ENCODE assay signal across 31 mouse cellular contexts in genomic region chr10:52301766-52302165, GRCm38 (mm10). TPM values are rescaled to one million over a fixed set of nuclear protein-coding genes. Genes with fewer than 3 reads are reported as not detected.
DNase-seq lines count a peak whose midpoint lies in the region; ATAC-seq lines count a peak whose summit lies in the region.
"Had no signal": no experiment of that assay in that cellular context is flagged by ENCODE, and none has a peak within 500 bp of the region (broad histone marks: within the 10 kb centered on the region; RNA-seq: fewer than 3 reads in every experiment).

No protein-coding gene starts in this region.

- H3K9me3 ChIP-seq in heart, embryonic 10.5 days: no peaks in the 10 kb centered on the region
- H3K9me3 ChIP-seq: G1E had no signal

- 88% methylated on average over 4 of the region's 4 CpGs for WGBS in heart, embryonic 10.5 days

- DNase-seq in heart, adult 11 months: peak; percentile 19
- no peak for DNase-seq in heart, embryonic 10.5 days (ENCODE audit: low spot score)
- peak; percentile 73 for DNase-seq in ES-CJ7 (ENCODE audit: low read depth, low spot score)
- DNase-seq in R1 (ENCODE audit: low read depth, low spot score): peak; percentile 83
- DNase-seq in ZHBTc4 (ENCODE audit: low read depth, low spot score): peak; percentile 72
- no peak for DNase-seq in urinary bladder, adult 18-20 months (ENCODE audit: low spot score in 2 of 2)
- no peak for DNase-seq in right cerebral cortex, adult 2 months (ENCODE audit: low spot score in 2 of 2)
- DNase-seq: adrenal gland, adult 2 months; adrenal gland, adult 8-10 months; adrenal gland, postnatal 10 days; adrenal gland, postnatal 14 days; adrenal gland, postnatal 25 days; adrenal gland, postnatal 36 days; B cell, adult 2 months; cerebellum, adult 11 months; cerebellum, adult 11-12 months; cerebellum, adult 18-20 months; cerebellum, adult 2 months; cerebellum, adult 8-10 months had no signal

- H3K4me3 ChIP-seq in heart, embryonic 10.5 days: no peak overlapping the region

- no peaks in the 10 kb centered on the region for H3K27me3 ChIP-seq in heart, embryonic 10.5 days (ENCODE audit: insufficient read depth, poor library complexity, severe bottlenecking)
- H3K27me3 ChIP-seq: CH12.LX, Patski had no signal

- H3K36me3 ChIP-seq in heart, embryonic 10.5 days: peaks cover 11% of the 10 kb centered on the region; the same call in 1 of the 2 replicates
- H3K36me3 ChIP-seq: G1E had no signal

- H3K4me1 ChIP-seq in heart, embryonic 10.5 days: peaks cover 15% of the 10 kb centered on the region

- no peak for ATAC-seq in granulocyte monocyte progenitor cell, adult 5-6 weeks (replicated peaks; ENCODE audit: poor library complexity, severe bottlenecking)
- ATAC-seq: activated CD4-positive, CD25-positive, alpha-beta regulatory T cell, adult 4 months; CD4-positive, CD25-positive, alpha-beta regulatory T cell, adult 4 months; Patski had no signal

- H3K27ac ChIP-seq in heart, embryonic 10.5 days: no peak overlapping the region

RNA-seq across cellular contexts. Expression of gene Gm26741, which starts 56.8 kb away (rescaled TPM):
- polyA plus RNA-seq in heart, embryonic 10.5 days (2016; fragmentation: Nextera tagmentation; extraction: Ambion mirVana): not detected in 2 replicates
- not detected in 2 replicates for total RNA-seq in granulocyte monocyte progenitor cell, adult 5-6 weeks (2014; fragmentation: Nextera tagmentation)
- total RNA-seq in granulocyte monocyte progenitor cell, adult 5-6 weeks (2017): not detected in 2 replicates
- total RNA-seq: adrenal gland, adult 18-20 months; adrenal gland, adult 2 months; adrenal gland, adult 8-10 months; adrenal gland, postnatal 10 days; adrenal gland, postnatal 14 days; adrenal gland, postnatal 25 days; adrenal gland, postnatal 36 days; adrenal gland, postnatal 4 days; CH12.LX; ES-E14; G1E; MEL had no signal
- polyA plus RNA-seq: activated CD4-positive, CD25-positive, alpha-beta regulatory T cell, adult 4 months; adrenal gland, adult 2 months; brain, embryonic 14.5 days; C2C12; CD4-positive, CD25-positive, alpha-beta regulatory T cell, adult 4 months; cerebellum, adult 2 months; G1E; Patski had no signal

Comparison
In these comparisons a context has a peak if more than half of its experiments do, and no peak if none do; other contexts are left out.
1. DNase-seq: peak in heart, adult 11 months (single experiment), ES-CJ7 (single experiment), R1 (single experiment) and ZHBTc4 (single experiment); none in heart, embryonic 10.5 days (single experiment), urinary bladder, adult 18-20 months (0 of 2) and right cerebral cortex, adult 2 months (0 of 2).